Mouse (Mus musculus) brain, embryonic 14.5 days (tissue): ENCODE measurements around the gene Aldh3b3.

Experiments used
- CTCF ChIP-seq: fragments of 200-500 bp; IDR thresholded peaks from 2 replicates; pipeline ENCODE4 v1.5.1; 2012; ENCODE audit warnings: inconsistent platforms, mild to moderate bottlenecking, moderate library complexity, borderline replicate concordance; ENCODE audit not compliant: insufficient read depth, insufficient read length; ENCODE audit errors: extremely low read depth
- POLR2A ChIP-seq: fragments of 200-500 bp; IDR thresholded peaks from 2 replicates; pipeline ENCODE4 v1.6.1; 2012; ENCODE audit warnings: mild to moderate bottlenecking, inconsistent platforms, borderline replicate concordance; ENCODE audit not compliant: poor library complexity, insufficient read depth, insufficient read length, severe bottlenecking; ENCODE audit errors: extremely low read depth

DNA sequence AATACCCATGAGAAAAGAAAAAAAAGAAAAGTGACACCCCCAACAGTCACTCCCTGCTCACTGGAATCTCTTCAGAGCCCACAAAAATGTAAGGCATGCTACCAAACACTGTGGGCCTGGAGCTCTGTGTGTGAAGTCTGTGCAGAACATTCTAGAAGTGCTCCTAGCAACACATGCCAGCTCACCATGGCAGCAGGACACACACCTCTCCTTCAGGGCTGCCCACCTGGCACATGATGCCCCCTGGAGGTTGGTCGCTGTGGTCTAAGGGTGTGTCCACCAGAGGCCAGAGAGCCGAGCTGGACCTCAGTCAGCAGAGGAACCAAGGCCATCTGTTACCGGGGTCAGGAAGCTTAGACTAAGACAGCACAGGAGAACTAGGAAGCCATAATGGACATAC, 32.2 kb upstream of the Aldh3b3 start:
- TF ChIP-seq CTCF (no peak), POLR2A (no peak)
